Mouse (Mus musculus): ENCODE measurements at regions not wholly inside any gene's neighbourhood (a gene's known extent, or its start where the extent isn't known, plus 50 kb on each side); places are given as distances from the start of the nearest gene placed in this dataset.

- H3K27ac ChIP-seq (ENCODE audit: low read depth, low read length): no peak overlapping the region
- no peaks in the 10 kb centered on the region for H3K36me3 ChIP-seq (ENCODE audit: insufficient read depth)
- WGBS: 55% methylated on average over 5 of the region's 5 CpGs
- DNase-seq (no peak), ATAC-seq (no peak)
- H3K4me1 ChIP-seq (ENCODE audit: insufficient read depth): no peaks in the 10 kb centered on the region
- no peak overlapping the region for H3K4me3 ChIP-seq (ENCODE audit: low read depth, low read length)
- no peak overlapping the region for H3K9ac ChIP-seq
- H3K9me3 ChIP-seq (ENCODE audit: low read length): no peaks in the 10 kb centered on the region
- no peak overlapping the region for H3K4me2 ChIP-seq (ENCODE audit: low read depth)
- no peak for TF ChIP-seq CTCF (IDR thresholded peaks at IDR 0.05; ENCODE audit: low read depth)
- H3K27me3 ChIP-seq (ENCODE audit: insufficient read depth, low read length): no peaks in the 10 kb centered on the region
These were observed 272.6 kb upstream of the Ccdc54 start for GRCm38 (mm10) chr16:50863565-50863964.

DNA sequence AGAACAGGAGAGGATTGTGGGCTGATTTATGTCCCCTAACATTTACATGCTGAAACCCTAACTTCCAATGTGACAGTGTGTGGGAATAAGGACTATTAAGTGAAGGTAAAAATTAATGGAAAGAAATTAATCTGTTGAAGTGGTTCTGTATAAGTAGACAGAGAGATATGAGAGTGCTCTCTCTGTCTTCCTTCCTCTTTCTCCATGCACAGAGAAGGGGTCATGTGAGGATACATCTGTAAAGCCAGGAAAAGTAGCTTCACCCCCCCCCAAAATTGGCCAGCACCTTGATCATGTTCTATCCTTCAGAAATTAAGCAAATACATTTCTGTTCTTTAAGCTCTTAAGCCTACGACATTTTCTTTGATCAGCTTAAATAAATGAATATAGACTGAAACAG lies 268.6 kb upstream of the Ccdc54 start:
- 93% methylated on average over 1 of the region's 1 CpGs for WGBS
- ATAC-seq: no peak
- Histone ChIP-seq H3K9ac (no peak overlapping the region), H3K27ac (ENCODE audit: low read depth, low read length) (no peak overlapping the region), H3K27me3 (ENCODE audit: insufficient read depth, low read length) (no peaks in the 10 kb centered on the region), H3K36me3 (ENCODE audit: insufficient read depth) (no peaks in the 10 kb centered on the region), H3K4me2 (ENCODE audit: low read depth) (no peak overlapping the region), H3K9me3 (ENCODE audit: low read length) (no peaks in the 10 kb centered on the region), H3K4me3 (ENCODE audit: low read depth, low read length) (no peak overlapping the region), H3K4me1 (ENCODE audit: insufficient read depth) (no peaks in the 10 kb centered on the region)
- DNase-seq: no peak
- no peak for TF ChIP-seq CTCF (IDR thresholded peaks at IDR 0.05; ENCODE audit: low read depth)

- no peak for TF ChIP-seq CTCF (IDR thresholded peaks at IDR 0.05; ENCODE audit: low read depth)
- Histone ChIP-seq H3K27ac (ENCODE audit: low read depth, low read length) (no peak overlapping the region), H3K36me3 (ENCODE audit: insufficient read depth) (no peaks in the 10 kb centered on the region), H3K4me2 (ENCODE audit: low read depth) (no peak overlapping the region), H3K9me3 (ENCODE audit: low read length) (no peaks in the 10 kb centered on the region), H3K4me3 (ENCODE audit: low read depth, low read length) (no peak overlapping the region), H3K27me3 (ENCODE audit: insufficient read depth, low read length) (no peaks in the 10 kb centered on the region), H3K9ac (no peak overlapping the region), H3K4me1 (ENCODE audit: insufficient read depth) (no peaks in the 10 kb centered on the region)
- WGBS: 58% methylated on average over 5 of the region's 5 CpGs
- ATAC-seq (no peak), DNase-seq (no peak)
These were observed 261.1 kb upstream of the Ccdc54 start for GRCm38 (mm10) chr16:50852081-50852480.

DNA sequence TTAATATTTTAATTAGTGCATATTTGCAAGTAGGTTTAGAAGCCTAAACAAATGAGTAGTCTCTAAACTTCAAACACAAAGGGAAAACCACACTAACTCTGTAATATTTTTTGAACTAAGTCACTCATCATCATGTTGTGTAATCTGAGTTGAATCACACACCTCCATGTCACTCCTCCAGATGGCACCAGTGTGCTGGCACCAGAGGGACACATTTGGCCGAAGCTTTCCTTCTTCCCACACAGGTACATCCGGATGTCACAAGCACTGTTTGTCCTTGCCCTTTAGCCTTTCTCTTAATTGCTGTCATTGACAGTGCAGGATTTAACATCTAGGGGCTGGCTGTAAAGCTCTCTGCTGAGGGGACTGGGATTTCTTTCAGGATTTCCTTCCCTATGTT lies 256.7 kb upstream of the Ccdc54 start:
- Histone ChIP-seq H3K27me3 (ENCODE audit: insufficient read depth, low read length) (no peaks in the 10 kb centered on the region), H3K4me1 (ENCODE audit: insufficient read depth) (no peaks in the 10 kb centered on the region), H3K4me2 (ENCODE audit: low read depth) (no peak overlapping the region), H3K9me3 (ENCODE audit: low read length) (no peaks in the 10 kb centered on the region), H3K4me3 (ENCODE audit: low read depth, low read length) (no peak overlapping the region), H3K27ac (ENCODE audit: low read depth, low read length) (no peak overlapping the region), H3K9ac (no peak overlapping the region), H3K36me3 (ENCODE audit: insufficient read depth) (no peaks in the 10 kb centered on the region)
- WGBS: 48% methylated on average over 2 of the region's 2 CpGs
- ATAC-seq (no peak), DNase-seq (no peak)
- peak; percentile 49 for TF ChIP-seq CTCF (IDR thresholded peaks at IDR 0.05; ENCODE audit: low read depth)

GRCm38 (mm10) chr16:50846505-50846904 lies 255.6 kb upstream of the Ccdc54 start:
- Histone ChIP-seq H3K4me2 (ENCODE audit: low read depth) (no peak overlapping the region), H3K27ac (ENCODE audit: low read depth, low read length) (no peak overlapping the region), H3K4me1 (ENCODE audit: insufficient read depth) (no peaks in the 10 kb centered on the region), H3K9ac (no peak overlapping the region), H3K4me3 (ENCODE audit: low read depth, low read length) (no peak overlapping the region), H3K27me3 (ENCODE audit: insufficient read depth, low read length) (no peaks in the 10 kb centered on the region), H3K9me3 (ENCODE audit: low read length) (no peaks in the 10 kb centered on the region), H3K36me3 (ENCODE audit: insufficient read depth) (no peaks in the 10 kb centered on the region)
- ATAC-seq (no peak), DNase-seq (no peak)
- WGBS: 71% methylated on average over 4 of the region's 4 CpGs
- TF ChIP-seq CTCF (IDR thresholded peaks at IDR 0.05; ENCODE audit: low read depth): no peak

DNA sequence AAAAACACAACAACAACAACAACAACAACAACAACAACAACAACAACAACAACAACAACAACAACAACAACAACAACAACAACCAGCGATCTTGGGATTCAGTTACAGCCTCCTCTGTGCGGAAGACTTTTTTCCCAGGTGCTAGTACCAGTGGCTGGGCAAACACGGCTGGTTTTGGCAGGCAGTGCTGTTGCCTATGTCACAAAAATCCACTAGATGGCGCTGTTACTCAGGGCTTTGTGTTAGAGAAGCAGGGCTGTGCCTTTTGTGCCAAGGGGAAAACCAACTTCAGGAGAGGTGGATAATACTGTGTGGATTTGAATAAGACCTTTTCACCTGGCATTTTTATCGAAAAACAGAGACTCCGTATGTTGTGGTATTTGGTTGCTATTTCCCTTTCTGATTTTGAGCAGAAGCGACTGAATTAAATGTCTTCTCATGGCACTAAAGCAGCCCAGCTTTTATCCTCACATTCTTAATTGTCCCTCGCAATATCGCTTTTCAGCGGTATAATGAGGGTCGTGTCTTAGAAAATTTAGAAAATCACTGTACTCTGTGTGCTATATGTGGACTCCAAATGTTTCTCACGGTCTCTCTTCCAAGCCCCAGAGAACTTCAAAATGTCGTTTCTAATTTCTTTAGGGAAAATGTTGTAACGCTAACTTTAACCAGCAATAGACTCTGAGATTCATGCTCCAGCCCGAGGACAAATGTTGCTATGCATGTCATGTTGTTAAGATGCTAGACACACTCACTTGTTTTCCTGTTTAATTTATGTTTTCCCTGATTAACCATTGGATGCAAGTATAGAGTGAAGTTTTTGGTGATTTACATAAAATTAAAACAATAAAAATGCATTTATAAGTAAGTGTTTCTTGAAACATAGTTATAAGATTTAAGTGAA lies 251.0 kb upstream of the Ccdc54 start:
- H3K9me3 ChIP-seq (ENCODE audit: low read length): no peaks in the 10 kb centered on the region
- peak overlapping the region; percentile 49 for H3K4me2 ChIP-seq (ENCODE audit: low read depth)
- DNase-seq (peak; percentile 94), ATAC-seq (peak; percentile 94)
- H3K27ac ChIP-seq (ENCODE audit: low read depth, low read length): no peak overlapping the region
- peak; percentile 99 for TF ChIP-seq CTCF (IDR thresholded peaks at IDR 0.05; ENCODE audit: low read depth)
- H3K9ac ChIP-seq: peak overlapping the region; percentile 23
- H3K4me3 ChIP-seq (ENCODE audit: low read depth, low read length): peak overlapping the region; percentile 34
- no peaks in the 10 kb centered on the region for H3K4me1 ChIP-seq (ENCODE audit: insufficient read depth)
- WGBS: 12% methylated on average over 15 of the region's 15 CpGs
- H3K27me3 ChIP-seq (ENCODE audit: insufficient read depth, low read length): no peaks in the 10 kb centered on the region
- no peaks in the 10 kb centered on the region for H3K36me3 ChIP-seq (ENCODE audit: insufficient read depth)

DNA sequence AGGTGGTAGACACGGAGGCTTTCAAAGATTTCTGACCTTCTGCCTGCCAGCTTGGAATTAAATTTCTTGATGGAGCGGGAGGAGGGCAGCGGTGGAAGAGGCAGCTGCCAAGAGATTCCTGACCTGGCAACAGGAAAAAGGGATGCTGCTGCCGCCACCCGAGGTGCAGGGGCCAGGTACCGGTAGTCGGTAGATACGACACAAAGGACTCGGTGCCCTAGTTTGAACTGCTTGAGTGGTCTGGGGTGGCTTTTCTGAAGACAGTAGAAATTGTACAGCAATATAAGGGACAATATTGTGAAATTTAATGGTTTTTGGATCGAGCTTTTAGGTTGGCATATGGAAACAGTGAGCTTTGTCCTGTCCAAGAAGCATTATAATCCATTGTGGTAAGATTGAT lies 250.3 kb upstream of the Ccdc54 start:
- 62% methylated on average over 10 of the region's 10 CpGs for WGBS
- no peaks in the 10 kb centered on the region for H3K9me3 ChIP-seq (ENCODE audit: low read length)
- no peak for ATAC-seq
- no peak for TF ChIP-seq CTCF (IDR thresholded peaks at IDR 0.05; ENCODE audit: low read depth)
- no peak overlapping the region for H3K9ac ChIP-seq
- H3K4me1 ChIP-seq (ENCODE audit: insufficient read depth): no peaks in the 10 kb centered on the region
- no peak overlapping the region for H3K27ac ChIP-seq (ENCODE audit: low read depth, low read length)
- no peaks in the 10 kb centered on the region for H3K27me3 ChIP-seq (ENCODE audit: insufficient read depth, low read length)
- no peak overlapping the region for H3K4me3 ChIP-seq (ENCODE audit: low read depth, low read length)
- no peaks in the 10 kb centered on the region for H3K36me3 ChIP-seq (ENCODE audit: insufficient read depth)
- no peak overlapping the region for H3K4me2 ChIP-seq (ENCODE audit: low read depth)
- no peak for DNase-seq
